Mouse (Mus musculus) myocyte (in vitro differentiated cells): ENCODE data around the gene Insr. TPM values are rescaled to one million over a fixed set of nuclear protein-coding genes. Genes with fewer than 3 reads are reported as not detected.

Experiments
- H3K27me3 ChIP-seq: one replicate; pipeline ENCODE4 v1.6.1; 2011; ENCODE audit not compliant: control insufficient read depth, insufficient read depth, insufficient read length
- H3K36me3 ChIP-seq: one replicate; pipeline ENCODE4 v1.6.1; 2011; ENCODE audit not compliant: control insufficient read depth, insufficient read depth
- H3K4me2 ChIP-seq: one replicate; pipeline ENCODE4 v1.6.1; 2011; ENCODE audit warnings: low read depth, control low read depth
- H3K4me3 ChIP-seq: one replicate; pipeline ENCODE4 v1.5.1; 2011; ENCODE audit warnings: mild to moderate bottlenecking, control low read depth, moderate library complexity
- H3K79me2 ChIP-seq: one replicate; pipeline ENCODE4 v1.6.1; 2011; ENCODE audit not compliant: control insufficient read depth, insufficient read depth
- H3ac ChIP-seq: one replicate; pipeline ENCODE4 v1.6.1; 2011; ENCODE audit not compliant: control insufficient read depth, insufficient read length
- CEBPB ChIP-seq: IDR thresholded peaks from 2 replicates; pipeline ENCODE4 v1.6.1; 2011; ENCODE audit warnings: mild to moderate bottlenecking, moderate library complexity; ENCODE audit not compliant: poor library complexity, insufficient read depth, severe bottlenecking
- E2F4 ChIP-seq: IDR thresholded peaks from one replicate; pipeline ENCODE4 v1.6.1; 2011; ENCODE audit warnings: mild to moderate bottlenecking, control low read depth, moderate library complexity; ENCODE audit not compliant: insufficient read depth
- MAX ChIP-seq: IDR thresholded peaks from one replicate; pipeline ENCODE4 v1.6.1; 2011; ENCODE audit warnings: low read depth, mild to moderate bottlenecking, control low read depth
- MYOD1 ChIP-seq, 3 experiments: IDR thresholded peaks; one replicate each; pipeline ENCODE4 v1.6.1; 2011; ENCODE audit warnings: control low read depth in 2 of 3, low read depth in 2 of 3, mild to moderate bottlenecking in 2 of 3, moderate library complexity in 1 of 3; ENCODE audit not compliant: insufficient read length in 2 of 3, control insufficient read depth in 1 of 3
- MYOG ChIP-seq, 3 experiments: IDR thresholded peaks; one replicate each; pipeline ENCODE4 v1.6.1; 2011; ENCODE audit warnings: control low read depth in 2 of 3, low read depth in 2 of 3, mild to moderate bottlenecking in 2 of 3; ENCODE audit not compliant: insufficient read length in 2 of 3, control insufficient read depth in 1 of 3, insufficient read depth in 1 of 3
- POLR2A ChIP-seq: IDR thresholded peaks from one replicate; pipeline ENCODE4 v1.6.1; 2011; ENCODE audit warnings: low read depth, mild to moderate bottlenecking, control low read depth, moderate library complexity; ENCODE audit not compliant: insufficient read length
- POLR2AphosphoS2 ChIP-seq: IDR thresholded peaks from one replicate; pipeline ENCODE4 v1.6.1; 2011; ENCODE audit warnings: low read depth, control low read depth; ENCODE audit not compliant: insufficient read length
- REST ChIP-seq: IDR thresholded peaks from one replicate; pipeline ENCODE4 v1.6.1; 2011; ENCODE audit warnings: mild to moderate bottlenecking, control low read depth, moderate library complexity; ENCODE audit not compliant: insufficient read depth, insufficient read length
- SRF ChIP-seq: IDR thresholded peaks from one replicate; pipeline ENCODE4 v1.6.1; 2011; ENCODE audit warnings: low read depth; ENCODE audit not compliant: control insufficient read depth, insufficient read length
- TCF12 ChIP-seq: IDR thresholded peaks from one replicate; pipeline ENCODE4 v1.6.1; 2011; ENCODE audit warnings: mild to moderate bottlenecking, control low read depth; ENCODE audit not compliant: poor library complexity, insufficient read depth, severe bottlenecking
- TCF3 ChIP-seq: IDR thresholded peaks from one replicate; pipeline ENCODE4 v1.6.1; 2011; ENCODE audit warnings: low read depth, control low read depth; ENCODE audit not compliant: insufficient read length
- USF1 ChIP-seq: IDR thresholded peaks from one replicate; pipeline ENCODE4 v1.6.1; 2011; ENCODE audit warnings: low read depth, mild to moderate bottlenecking, control low read depth, moderate library complexity
- polyA plus RNA-seq: library from polyadenylated mRNA; unstranded; fragments of >200 nt; fragmentation: generic; extraction: Trizol; gene quantifications from one replicate; pipeline ENCODE4 v1.2.1, GENCODE M21; 2012; ENCODE audit warnings: missing spikeins

The Insr gene
- polyA plus RNA-seq, 1 experiment, result 4.6 TPM

GRCm38 (mm10) chr8:3260127-3260811, 19.1 kb downstream of the Insr start:
- no peak overlapping the region for H3K4me3 ChIP-seq
- H3K79me2 ChIP-seq, result no peaks in the 10 kb centered on the region
- TF ChIP-seq POLR2A, result no peak
- no peak for TF ChIP-seq REST
- TF ChIP-seq POLR2AphosphoS2, result no peak
- no peak for TF ChIP-seq USF1
- TF ChIP-seq MAX, result no peak
- no peak for TF ChIP-seq TCF3
- no peak for TF ChIP-seq CEBPB
- no peak for TF ChIP-seq TCF12
- TF ChIP-seq SRF, result no peak
- TF ChIP-seq E2F4, result no peak
- TF ChIP-seq MYOD1 (IDR thresholded peaks at IDR 0.05; ENCODE audit: control insufficient read depth in 1 of 3, insufficient read length in 2 of 3, low read depth in 2 of 3), result no peak
- no peak for TF ChIP-seq MYOG (IDR thresholded peaks at IDR 0.05; ENCODE audit: control insufficient read depth in 1 of 3, insufficient read depth in 1 of 3, insufficient read length in 2 of 3, low read depth in 2 of 3)
- H3ac ChIP-seq, result no peak overlapping the region
- no peak overlapping the region for H3K4me2 ChIP-seq
- H3K36me3 ChIP-seq, result peaks cover 10% of the 10 kb centered on the region
- no peaks in the 10 kb centered on the region for H3K27me3 ChIP-seq

- no peaks in the 10 kb centered on the region for H3K27me3 ChIP-seq
- TF ChIP-seq POLR2AphosphoS2 (no peak), MYOG (IDR thresholded peaks at IDR 0.05; ENCODE audit: control insufficient read depth in 1 of 3, insufficient read depth in 1 of 3, insufficient read length in 2 of 3, low read depth in 2 of 3) (no peak), TCF3 (no peak), SRF (no peak), POLR2A (no peak), TCF12 (no peak), E2F4 (no peak), REST (no peak), CEBPB (no peak), USF1 (no peak), MYOD1 (IDR thresholded peaks at IDR 0.05; ENCODE audit: control insufficient read depth in 1 of 3, insufficient read length in 2 of 3, low read depth in 2 of 3) (no peak), MAX (no peak)
- H3K79me2 ChIP-seq, result peaks cover 3% of the 10 kb centered on the region
- H3K4me2 ChIP-seq, result no peak overlapping the region
- peaks cover 10% of the 10 kb centered on the region for H3K36me3 ChIP-seq
- H3ac ChIP-seq, result no peak overlapping the region
- H3K4me3 ChIP-seq, result no peak overlapping the region
These were observed 23.1 kb downstream of the Insr start for GRCm38 (mm10) chr8:3256147-3256940.

GRCm38 (mm10) chr8:3255321-3255720, 24.1 kb downstream of the Insr start:
- Histone ChIP-seq H3K79me2 (peaks cover 3% of the 10 kb centered on the region), H3K36me3 (peaks cover 10% of the 10 kb centered on the region), H3K4me2 (no peak overlapping the region), H3K4me3 (no peak overlapping the region), H3K27me3 (no peaks in the 10 kb centered on the region), H3ac (no peak overlapping the region)
- TF ChIP-seq MYOG (IDR thresholded peaks at IDR 0.05; ENCODE audit: control insufficient read depth in 1 of 3, insufficient read depth in 1 of 3, insufficient read length in 2 of 3, low read depth in 2 of 3), result no peak
- no peak for TF ChIP-seq MAX
- no peak for TF ChIP-seq CEBPB
- no peak for TF ChIP-seq MYOD1 (IDR thresholded peaks at IDR 0.05; ENCODE audit: control insufficient read depth in 1 of 3, insufficient read length in 2 of 3, low read depth in 2 of 3)
- TF ChIP-seq TCF12, result no peak
- TF ChIP-seq POLR2AphosphoS2, result no peak

- H3K36me3 ChIP-seq, result peaks cover 4% of the 10 kb centered on the region
- no peak overlapping the region for H3ac ChIP-seq
- peaks cover 3% of the 10 kb centered on the region for H3K79me2 ChIP-seq
- no peaks in the 10 kb centered on the region for H3K27me3 ChIP-seq
- TF ChIP-seq POLR2AphosphoS2 (no peak), E2F4 (no peak), REST (no peak), TCF3 (no peak), MAX (no peak), CEBPB (no peak), POLR2A (no peak), MYOG (IDR thresholded peaks at IDR 0.05; ENCODE audit: control insufficient read depth in 1 of 3, insufficient read depth in 1 of 3, insufficient read length in 2 of 3, low read depth in 2 of 3) (no peak), USF1 (no peak), MYOD1 (IDR thresholded peaks at IDR 0.05; ENCODE audit: control insufficient read depth in 1 of 3, insufficient read length in 2 of 3, low read depth in 2 of 3) (no peak), SRF (no peak), TCF12 (no peak)
- H3K4me2 ChIP-seq, result no peak overlapping the region
- H3K4me3 ChIP-seq, result no peak overlapping the region
These were observed 26.2 kb downstream of the Insr start for GRCm38 (mm10) chr8:3253179-3253578.
